Mouse (Mus musculus) megakaryocyte progenitor cell, adult 5-6 weeks (primary cell): ENCODE data around the gene Cdk9. TPM values are rescaled to one million over a fixed set of nuclear protein-coding genes. Genes with fewer than 3 reads are reported as not detected.
A peak's percentile ranks its signal among the peaks of the same experiment; 100 is the strongest.

ENCODE experiments used
- ATAC-seq: replicated peaks from 2 replicates; pipeline ENCODE4 v1.8.0; 2016; ENCODE audit warnings: mild to moderate bottlenecking, moderate TSS enrichment, inconsistent platforms; ENCODE audit not compliant: poor library complexity
- total RNA-seq, 2 experiments: library from RNA; stranded (forward) in 1 of 2; stranded (reverse) in 1 of 2; fragments of 157-497, 149-512 nt in 1 of 2; fragments of 200-1000 nt in 1 of 2; gene quantifications; 2 replicates each; pipeline versions ENCODE4 v1.2.3 to v1.2.4; 2015 to 2017

The Cdk9 gene
- total RNA-seq (2015) (63.4 and 79.2 TPM in 2 replicates), total RNA-seq (2017) (39.3 and 42.5 TPM in 2 replicates)

DNA sequence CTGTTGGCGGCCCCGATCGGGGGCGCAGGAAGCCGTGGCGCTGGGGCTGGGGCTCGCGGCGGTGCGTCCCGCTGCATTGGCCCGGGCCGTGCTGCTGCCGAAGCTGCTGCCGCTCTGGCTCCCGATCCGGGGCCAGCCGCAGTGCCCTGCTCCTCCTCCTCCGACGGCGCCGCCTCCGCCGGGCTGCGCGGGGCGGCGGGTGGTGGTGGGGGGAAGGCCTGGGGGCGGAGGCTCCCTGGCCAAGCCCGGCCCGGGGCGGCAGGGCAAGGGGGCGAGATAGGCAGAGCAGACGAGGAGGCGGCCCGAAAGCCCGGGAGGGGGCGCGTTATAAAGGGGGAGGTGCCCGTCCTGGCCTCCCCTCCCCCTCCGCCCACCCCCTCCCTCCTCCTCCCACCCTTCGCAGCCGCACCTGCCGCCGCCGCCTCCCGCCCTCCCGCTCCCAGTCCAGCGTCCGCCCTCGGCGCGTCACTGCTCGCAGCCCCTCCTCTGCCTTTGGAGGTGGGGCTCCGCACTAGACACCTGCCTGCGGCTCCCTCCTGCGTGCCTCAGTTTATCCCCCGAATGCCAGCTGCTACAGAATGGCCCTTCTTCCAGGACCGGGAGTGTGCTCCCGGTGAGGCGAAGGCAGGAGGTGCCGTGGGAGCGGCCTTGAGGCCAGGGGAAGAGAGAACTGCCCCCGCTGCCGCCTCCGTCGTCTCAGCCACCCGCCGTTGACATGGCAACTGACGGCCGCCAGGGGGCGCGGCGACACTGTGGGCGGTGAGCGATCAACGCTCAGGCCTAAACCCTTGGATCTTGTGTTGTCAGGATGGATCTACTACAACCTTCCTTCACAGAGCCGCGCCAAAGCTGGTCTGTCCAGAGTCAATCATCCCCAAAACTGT lies at the start of gene Cdk9:
Gene Cdk9, minus strand, starts transcription at position 143 of the 884 bp plus-strand sequence.
- ATAC-seq, result peak; percentile 58

DNA sequence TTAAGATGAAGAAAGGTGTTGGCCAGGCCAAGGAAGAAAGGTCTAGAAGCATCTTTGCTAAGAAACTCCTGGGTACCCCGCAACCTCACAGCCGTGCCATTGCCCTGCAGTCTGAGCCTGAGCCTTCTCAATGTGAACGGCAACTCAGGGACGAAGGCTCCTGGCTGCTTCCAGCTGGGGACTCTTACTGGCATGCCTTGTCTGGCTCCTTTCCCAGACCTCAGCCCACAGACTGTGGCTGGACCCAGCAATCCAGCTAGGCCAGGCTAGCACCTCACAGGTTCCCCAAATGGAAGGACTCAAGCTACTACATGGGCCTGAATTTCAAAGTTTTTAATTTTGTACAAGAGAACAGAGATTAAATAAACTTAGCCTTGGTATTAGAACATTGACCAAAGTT lies 49.0 kb upstream of the Cdk9 start:
- ATAC-seq, result no peak

DNA sequence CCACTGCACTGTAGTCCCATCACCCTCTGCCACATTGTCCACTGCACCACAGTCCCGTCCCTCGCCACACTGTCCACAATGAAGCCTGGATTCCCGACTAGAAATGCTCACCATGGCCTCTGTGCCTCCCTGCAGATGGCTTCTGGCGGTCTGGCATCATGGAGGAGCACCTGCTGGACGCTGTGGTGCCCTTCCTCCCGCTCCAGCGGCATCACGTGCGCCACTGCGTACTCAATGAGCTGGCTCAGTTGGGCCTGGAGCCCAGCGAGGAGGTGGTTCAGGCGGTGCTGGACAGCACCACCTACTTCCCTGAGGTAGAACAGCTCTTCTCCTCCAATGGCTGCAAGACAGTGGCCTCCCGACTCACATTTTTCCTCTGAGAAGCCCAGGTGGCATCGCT lies 48.5 kb upstream of the Cdk9 start:
- no peak for ATAC-seq

DNA sequence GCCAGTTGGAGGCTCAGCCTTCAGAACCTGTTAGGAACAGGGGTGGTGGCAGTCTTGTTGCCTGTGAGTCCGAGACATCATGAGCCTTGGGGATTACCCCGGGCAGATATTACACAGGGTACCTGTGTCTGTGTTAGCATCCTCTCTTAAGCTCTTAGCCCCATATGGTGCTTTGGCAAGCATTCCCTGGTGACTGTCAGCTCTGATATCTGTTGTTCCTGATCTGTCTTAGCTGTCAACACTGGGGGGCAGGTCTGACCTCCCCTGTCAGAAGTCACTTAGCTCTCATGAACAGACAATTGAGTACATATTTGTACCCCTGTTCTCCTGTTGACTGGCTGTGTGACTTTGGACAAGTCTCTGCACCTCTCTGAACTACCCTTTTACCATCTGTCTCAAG lies 46.1 kb upstream of the Cdk9 start:
- ATAC-seq, result no peak

DNA sequence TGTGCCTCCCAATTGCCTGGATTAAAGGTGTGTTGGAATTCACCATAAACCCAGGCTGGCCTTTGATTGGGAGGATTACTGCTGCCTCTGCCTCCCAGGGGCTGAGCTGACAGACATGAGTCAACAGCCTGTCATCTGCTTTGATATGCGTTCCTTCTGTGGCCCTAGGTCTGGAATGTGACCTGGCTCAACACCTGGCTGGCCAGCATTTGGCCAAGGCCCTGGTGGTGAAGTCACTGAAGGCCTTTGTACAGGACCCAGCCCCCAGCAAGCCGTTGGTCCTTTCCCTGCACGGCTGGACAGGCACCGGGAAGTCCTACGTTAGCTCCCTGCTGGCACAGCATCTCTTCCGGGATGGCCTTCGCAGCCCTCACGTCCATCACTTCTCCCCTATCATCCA lies 45.6 kb upstream of the Cdk9 start:
- ATAC-seq, result no peak

DNA sequence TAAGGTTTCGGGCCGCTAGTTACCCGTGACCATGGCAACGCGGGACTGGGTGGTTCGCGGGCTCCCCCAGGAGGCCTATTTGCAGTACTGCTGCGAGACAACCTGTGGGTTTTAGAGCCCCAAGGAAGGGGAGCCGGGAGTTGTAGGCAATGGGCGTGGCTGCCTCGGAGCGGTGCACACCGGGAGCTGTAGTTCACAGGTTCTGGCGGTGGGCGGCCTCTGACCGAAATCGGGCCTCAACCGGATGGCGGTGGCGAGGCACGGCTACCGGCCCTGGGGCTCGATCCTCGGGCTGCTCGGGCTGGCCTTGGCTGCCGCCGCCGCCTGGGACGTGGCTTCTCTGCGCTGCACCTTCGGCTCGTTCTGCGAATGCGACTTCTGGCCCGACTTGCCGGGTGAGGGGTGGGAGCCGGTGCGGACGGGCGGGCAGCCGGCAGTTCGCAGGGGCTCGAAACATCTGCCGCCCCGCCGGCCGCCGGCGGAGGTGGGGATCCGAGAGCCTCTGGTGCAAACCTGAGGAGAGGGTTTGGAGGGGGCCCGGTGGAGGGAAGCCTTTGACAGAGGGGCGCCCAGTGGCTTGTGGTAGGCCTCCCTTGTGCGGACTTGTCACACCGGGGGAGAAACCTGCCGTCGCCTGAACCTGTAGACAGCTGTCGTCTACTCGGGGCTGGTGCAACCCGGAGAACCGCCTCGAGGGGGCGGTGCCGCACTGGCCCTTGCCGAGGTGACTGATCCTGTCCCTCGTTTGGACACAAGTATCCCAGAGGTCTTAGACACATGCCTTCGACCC lies 44.4 kb upstream of the Cdk9 start, which contains the start of gene Tor2a:
Gene Tor2a, plus strand, starts transcription at position 179 of the 790 bp plus-strand sequence.
- peak; percentile 99 for ATAC-seq

DNA sequence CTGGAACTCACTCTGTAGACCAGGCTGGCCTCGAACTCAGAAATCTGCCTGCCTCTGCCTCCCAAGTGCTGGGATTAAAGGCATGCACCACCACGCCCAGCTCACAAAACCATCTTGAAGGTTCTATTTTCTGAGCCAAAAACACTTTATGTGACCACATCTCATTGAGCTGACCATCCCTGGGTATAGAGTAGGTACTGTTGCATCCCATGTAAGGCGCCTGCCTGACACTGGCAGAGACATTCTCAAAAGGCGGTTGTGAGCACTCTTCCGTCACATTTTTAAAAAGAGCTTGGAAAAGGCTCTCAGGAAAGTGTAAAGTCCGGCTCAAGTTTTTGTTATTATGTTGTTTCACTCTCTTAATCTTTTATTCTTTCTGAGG lies 43.8 kb upstream of the Cdk9 start:
- ATAC-seq, result no peak

DNA sequence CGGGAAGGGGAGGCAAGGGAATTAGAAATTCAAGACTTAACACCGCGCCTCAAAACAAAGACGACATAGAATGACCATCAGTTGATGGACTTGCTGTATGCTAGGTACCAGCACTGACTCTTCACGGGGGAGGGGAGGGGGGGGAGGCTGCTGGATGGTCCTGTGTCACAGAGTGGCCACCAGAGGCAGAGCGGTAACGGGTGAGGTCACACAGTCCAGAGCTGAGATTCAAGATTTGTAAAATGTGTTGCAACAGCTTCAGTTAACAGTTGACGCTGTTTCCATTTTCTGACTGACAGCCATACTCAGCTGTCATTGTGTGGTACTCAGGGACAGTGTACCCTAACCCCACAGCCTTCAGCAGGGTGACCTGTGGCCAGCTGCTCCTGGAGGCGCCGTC lies 39.3 kb upstream of the Cdk9 start:
- no peak for ATAC-seq

DNA sequence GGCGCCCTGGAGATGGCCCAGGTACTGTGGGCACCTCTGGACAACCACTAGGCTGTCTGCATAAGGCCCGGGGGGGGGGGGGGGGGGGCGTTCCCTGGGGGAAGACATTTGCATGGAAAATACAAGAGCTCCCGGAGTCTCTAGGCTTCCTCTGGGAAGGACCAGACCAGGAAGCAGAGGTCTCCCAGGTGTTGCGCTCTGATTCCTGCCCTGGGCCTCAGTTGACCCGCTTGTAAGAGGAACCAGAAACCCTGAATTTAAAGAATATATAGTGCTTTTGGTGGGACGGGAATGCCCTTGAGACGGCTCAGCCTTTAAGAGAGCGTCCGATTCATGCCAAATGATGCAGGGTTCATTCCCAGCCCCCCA lies 38.8 kb upstream of the Cdk9 start:
- no peak for ATAC-seq

DNA sequence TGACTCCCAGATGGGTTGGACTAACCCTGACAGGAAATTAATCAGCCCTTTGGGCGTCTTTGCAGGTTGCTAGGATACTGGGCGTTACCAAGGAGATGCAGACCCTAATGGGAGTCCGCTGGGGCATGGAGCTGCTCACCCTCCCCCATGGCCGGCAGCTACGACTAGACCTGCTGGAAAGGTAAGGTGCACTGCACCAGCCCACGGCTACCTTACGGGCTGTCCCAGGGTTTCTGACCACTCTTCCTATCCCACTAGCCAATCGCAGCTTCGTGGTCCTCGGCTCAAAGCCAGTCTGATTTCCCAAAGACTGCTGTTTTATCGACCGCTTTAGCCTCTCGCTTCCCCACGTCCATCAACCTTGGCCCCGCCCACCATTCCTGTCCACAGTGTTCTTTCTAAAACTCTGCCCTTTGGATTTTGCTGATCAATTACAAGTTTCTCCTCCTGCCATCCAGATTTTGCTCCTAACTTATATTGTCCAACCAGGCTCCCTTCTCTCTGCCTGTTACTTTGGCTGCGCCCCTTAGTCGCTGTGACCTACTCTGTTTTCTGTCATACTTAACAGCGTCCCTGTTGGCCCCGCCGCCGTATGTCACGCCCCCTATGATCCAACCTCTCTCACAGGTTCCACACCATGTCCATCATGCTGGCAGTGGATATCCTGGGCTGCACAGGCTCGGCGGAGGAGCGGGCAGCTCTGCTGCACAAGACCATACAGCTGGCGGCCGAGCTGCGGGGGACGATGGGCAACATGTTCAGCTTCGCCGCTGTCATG lies 38.2 kb upstream of the Cdk9 start:
- no peak for ATAC-seq

DNA sequence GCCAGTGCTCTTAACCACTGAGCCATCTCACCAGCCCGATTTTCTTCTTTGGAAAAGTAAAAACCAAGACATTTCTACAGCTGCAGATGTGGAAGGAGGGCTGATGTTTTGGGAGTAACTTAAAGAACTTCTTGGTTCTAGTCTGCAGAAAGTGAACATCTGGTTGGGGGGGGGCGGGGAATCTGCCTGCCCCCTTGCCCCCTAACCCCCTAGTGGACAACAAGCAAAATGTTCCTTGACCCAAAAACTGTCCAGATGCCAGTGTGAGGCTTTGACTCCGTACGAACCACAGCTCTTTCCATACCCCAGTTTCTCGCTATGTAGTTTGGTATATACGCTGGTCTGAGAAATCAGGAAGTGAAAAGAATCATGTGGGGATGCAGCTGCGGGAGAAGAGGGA lies 37.3 kb upstream of the Cdk9 start:
- no peak for ATAC-seq

DNA sequence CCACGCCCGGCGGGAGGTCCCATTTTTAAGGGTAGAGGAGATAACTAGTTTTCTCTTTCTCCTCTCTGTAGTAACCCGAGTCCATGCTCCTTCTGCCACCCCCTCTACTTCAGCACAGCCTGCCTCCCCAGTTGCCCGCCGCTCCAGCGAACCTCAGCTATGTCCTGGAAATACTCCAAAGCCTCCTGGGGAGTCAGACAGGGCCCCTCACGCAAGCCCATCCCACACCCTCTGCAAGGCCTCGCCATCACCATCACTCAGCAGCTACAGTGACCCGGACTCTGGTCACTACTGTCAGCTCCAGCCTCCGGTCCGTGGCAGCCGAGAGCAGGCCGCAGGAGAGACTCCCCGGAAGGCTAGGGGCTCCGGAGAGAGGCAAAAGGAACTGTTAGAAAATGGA lies 36.2 kb upstream of the Cdk9 start:
- no peak for ATAC-seq

DNA sequence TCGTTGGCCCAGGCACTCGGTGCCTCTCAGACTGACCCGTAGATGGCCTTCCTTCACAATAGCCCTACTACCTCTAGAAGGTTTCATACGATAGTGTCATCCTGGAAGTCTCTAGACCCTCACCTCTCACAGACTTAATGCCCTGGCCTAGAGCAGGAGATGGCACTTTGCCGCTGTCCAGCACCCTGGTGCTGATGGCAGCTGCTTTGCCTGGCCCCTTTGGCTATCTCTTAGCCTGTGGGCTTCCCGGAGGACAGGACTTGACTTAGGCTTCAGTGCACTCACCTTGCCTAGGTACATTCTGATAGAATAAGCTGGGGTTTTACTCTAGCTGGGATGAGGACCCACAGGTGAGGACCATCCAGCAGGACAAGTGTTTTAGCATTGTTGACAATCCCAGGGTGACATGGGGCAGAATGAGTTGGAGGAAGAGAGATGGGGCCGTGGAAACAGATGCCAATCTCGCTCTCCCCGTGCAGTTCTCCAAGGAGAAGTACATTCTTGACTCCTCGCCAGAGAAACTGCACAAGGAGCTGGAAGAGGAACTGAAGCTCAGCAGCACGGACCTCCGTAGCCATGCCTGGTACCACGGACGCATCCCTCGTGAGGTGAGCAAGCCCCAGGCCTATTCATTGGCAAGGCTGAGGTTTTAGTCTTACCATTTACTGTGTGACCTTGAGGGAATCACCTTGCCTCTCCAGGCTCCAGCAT lies 31.6 kb upstream of the Cdk9 start:
- ATAC-seq, result peak; percentile 57

DNA sequence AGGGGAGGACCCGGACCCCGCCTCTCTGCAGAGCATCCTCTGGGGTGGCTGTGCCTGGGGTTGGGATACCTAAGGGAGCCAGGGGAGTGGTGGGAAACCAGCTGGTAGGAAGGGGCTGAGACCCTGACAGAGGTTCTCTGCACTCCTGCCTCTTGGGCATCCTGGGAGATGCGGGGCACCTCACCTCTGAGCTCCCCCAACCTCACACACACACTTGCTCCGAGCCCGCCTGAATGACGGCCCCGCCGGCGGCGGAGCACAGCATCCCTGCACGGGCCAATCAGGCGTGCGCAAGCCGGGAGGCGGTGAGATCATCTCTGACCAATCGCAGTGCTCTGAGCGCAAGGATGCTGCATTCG lies 29.3 kb upstream of the Cdk9 start:
- no peak for ATAC-seq

DNA sequence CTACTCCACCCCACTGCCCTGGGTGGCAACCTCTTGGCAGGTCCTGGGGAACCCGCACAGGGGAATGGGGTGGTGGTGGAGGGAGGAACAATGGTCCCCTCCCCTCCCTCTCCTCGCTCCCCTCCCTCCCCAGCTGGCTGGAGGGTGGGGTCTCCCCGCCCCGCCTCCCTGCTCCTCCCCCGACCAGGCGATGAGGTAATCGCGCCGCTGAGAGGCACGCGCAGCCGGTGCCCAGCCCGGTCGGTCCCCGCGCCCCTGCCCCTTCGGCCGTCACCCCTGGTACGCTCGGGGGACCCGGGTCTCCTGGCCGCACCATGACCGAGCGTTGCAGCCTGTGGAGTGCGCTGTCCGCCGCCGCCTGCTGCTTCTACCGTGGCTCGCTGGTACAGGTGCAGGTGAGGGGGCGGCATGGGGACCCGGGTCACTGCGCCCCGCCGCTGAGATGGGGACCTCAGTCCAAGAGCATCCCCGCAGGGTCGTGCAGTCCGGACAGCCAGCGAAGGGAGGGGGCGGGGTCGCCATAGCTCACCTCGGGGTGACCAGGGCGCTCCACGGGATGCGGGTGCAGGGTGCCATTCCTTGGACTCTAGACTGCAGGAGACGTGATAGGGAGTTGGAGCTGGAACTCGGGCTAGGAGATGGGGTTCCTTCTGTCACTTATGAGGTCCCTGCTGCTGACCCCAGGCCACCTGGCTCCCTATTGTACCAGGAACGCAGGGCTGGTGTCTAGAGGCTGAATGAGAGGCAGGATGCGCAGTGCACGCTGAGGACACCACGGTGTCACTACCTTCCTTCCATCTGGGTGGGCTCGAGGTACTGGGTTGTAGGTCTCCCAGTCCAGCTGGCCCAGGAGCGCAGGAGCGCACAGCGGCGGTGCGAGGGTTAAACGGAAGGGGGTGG lies 28.6 kb upstream of the Cdk9 start:
- ATAC-seq, result no peak

DNA sequence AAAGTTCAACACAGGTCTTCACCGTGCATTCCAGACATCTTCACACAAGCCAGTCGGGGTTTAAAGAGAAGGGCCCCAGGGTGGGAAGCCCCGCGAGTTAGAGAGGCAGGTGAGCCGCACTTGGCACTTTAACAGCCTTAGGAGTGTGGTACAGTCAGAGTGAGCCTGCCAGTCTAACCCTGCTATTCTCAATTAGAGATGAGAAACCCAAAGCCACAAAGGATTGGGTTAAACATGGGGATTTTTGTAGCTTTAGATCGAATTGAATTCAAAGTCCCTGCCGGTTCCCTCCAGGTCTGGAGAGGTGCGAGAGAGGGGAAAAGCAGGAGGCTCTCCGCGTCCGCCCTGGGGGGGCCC lies 28.0 kb upstream of the Cdk9 start, which contains the start of gene 6330409D20Rik:
Gene 6330409D20Rik, minus strand, starts transcription at position 101 of the 357 bp plus-strand sequence.
- no peak for ATAC-seq

DNA sequence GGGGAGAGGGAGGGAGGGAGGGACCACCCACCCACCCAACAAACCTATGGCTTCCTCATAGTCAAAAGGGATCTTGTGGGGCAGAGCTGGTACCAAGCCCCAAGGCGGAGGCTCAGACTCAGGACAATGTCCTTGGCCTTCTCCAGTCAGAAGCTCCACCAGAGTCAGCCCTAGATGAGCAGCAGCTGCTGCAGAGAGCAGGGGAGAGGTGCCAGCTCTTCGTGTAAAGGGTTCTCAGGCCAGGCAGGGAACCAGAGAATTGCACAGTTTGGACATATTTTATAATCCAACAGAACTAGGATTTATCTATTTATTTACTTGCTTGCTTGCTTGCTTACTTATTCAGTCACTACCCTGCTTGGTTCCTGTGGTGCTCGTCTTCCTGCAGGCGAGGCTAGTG lies 26.4 kb upstream of the Cdk9 start:
- no peak for ATAC-seq

DNA sequence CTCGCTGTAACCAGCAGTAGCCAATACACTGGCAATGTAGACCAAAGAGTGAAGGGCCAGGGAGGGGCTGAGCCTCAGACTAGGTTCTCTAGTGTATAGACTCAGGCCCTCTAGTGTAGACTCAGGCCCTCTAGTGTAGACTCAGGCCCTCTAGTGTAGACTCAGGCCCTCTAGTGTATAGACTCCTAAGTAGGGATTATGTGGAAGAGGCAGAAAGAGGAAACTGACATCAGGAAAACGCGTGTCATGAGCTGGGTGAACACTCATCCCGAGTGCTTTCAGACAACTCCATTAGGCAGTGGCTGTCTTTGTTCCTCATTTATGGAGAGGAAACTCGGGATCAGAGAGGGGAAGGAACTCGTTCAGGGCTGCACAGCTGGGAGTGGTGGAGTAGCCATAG lies 24.1 kb upstream of the Cdk9 start:
- 0 out of 2 replicates have a peak, but pooled peaks have one; percentile 26 for ATAC-seq

DNA sequence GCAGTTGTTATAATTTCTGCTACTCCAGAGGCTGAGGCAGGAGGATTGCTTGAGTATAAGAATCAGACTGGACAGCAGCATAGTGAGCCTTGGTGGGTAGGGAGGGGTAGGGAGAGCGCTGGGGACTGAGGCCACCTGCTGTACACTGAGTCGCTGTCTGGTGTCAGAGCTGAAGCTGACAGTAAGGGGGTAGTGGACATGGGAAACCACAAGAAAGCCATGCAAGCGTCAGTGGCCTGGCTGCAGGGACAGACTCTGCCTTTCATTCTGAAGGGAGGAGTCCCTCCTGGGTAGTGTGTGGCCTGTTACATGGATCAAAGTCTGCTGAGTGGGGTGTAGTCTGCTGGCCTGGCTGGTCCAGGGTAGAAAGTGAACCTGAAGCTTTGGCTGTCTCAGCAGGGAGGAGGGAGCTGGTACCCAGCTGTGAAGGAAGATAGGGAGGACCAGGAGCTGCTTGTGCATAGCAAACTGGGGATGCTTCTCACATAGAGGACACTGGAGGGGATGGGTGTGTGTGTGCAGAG lies 23.5 kb upstream of the Cdk9 start:
- no peak for ATAC-seq
